ENCODE assay signal across 9 mouse cellular contexts in the genomic region with DNA sequence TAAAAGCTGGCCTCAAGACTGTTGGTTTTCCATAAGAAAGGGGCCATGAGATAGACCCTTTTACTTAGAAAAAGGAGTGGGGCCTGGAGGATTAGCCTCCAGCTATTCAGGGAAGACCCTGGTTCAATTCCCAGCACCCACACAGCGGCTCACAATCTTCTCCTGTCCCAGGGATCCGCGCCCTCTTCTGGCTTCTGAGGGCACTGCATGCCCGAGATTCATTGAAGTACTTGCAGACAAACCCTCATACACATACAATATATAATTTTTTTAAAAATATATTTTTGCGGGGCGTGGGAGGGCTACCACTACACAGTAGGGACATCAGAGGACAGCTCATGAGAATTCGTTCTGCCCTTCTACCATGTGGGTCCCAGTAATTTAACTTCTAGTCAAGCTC. TPM values are rescaled to one million over a fixed set of nuclear protein-coding genes. Genes with fewer than 3 reads are reported as not detected.
DNase-seq lines count a peak whose midpoint lies in the region; ATAC-seq lines count a peak whose summit lies in the region.
"Had no signal": no experiment of that assay in that cellular context is flagged by ENCODE, and none has a peak within 500 bp of the region (broad histone marks: within the 10 kb centered on the region; RNA-seq: fewer than 3 reads in every experiment).

No protein-coding gene starts in this region.

- H3K4me3 ChIP-seq in forebrain, embryonic 11.5 days (ENCODE audit: low read depth, low read length): no peak overlapping the region
- no peak overlapping the region for H3K4me3 ChIP-seq in forebrain, embryonic 12.5 days (replicated peaks)
- H3K4me3 ChIP-seq in midbrain, embryonic 14.5 days (replicated peaks; ENCODE audit: low read depth, low read length): no peak overlapping the region
- H3K4me3 ChIP-seq in midbrain, embryonic 11.5 days (ENCODE audit: low read depth, low read length): no peak overlapping the region
- no peak overlapping the region for H3K4me3 ChIP-seq in embryonic facial prominence, embryonic 10.5 days

- H3K9ac ChIP-seq in forebrain, embryonic 11.5 days (ENCODE audit: low read length): no peak overlapping the region
- H3K9ac ChIP-seq in forebrain, embryonic 12.5 days: no peak overlapping the region
- H3K9ac ChIP-seq in midbrain, embryonic 14.5 days (replicated peaks; ENCODE audit: low read length): no peak overlapping the region
- no peak overlapping the region for H3K9ac ChIP-seq in midbrain, embryonic 11.5 days (ENCODE audit: low read length)

- ATAC-seq in forebrain, embryonic 11.5 days (replicated peaks; ENCODE audit: low FRiP score): no peak
- no peak for ATAC-seq in forebrain, embryonic 12.5 days (ENCODE audit: low FRiP score)
- ATAC-seq in midbrain, embryonic 14.5 days (ENCODE audit: low FRiP score, low TSS enrichment): no peak
- no peak for ATAC-seq in midbrain, embryonic 11.5 days (ENCODE audit: low FRiP score)

- DNase-seq in forebrain, embryonic 11.5 days (ENCODE audit: low spot score): peak; percentile 77
- DNase-seq in midbrain, embryonic 14.5 days: peak; percentile 66
- no peak for DNase-seq in midbrain, embryonic 11.5 days (ENCODE audit: low spot score, missing footprints)
- DNase-seq in embryonic facial prominence, embryonic 10.5 days (ENCODE audit: low spot score): peak; percentile 50
- DNase-seq in retina, postnatal 1 day: peak; percentile 50
- no peak for DNase-seq in frontal cortex, postnatal 36 days (ENCODE audit: low spot score in 2 of 2)
- no peak for DNase-seq in gastrocnemius, postnatal 25 days

- peaks cover 15% of the 10 kb centered on the region for H3K27me3 ChIP-seq in forebrain, embryonic 11.5 days (ENCODE audit: control insufficient read depth, insufficient read depth, low read length)
- H3K27me3 ChIP-seq in forebrain, embryonic 12.5 days: peaks cover 33% of the 10 kb centered on the region
- no peaks in the 10 kb centered on the region for H3K27me3 ChIP-seq in midbrain, embryonic 14.5 days (ENCODE audit: control insufficient read depth, insufficient read depth, low read length)
- peaks cover 18% of the 10 kb centered on the region for H3K27me3 ChIP-seq in midbrain, embryonic 11.5 days (ENCODE audit: control insufficient read depth, insufficient read depth, low read length)
- H3K27me3 ChIP-seq in embryonic facial prominence, embryonic 10.5 days (replicated peaks; ENCODE audit: low read depth, poor library complexity, severe bottlenecking): peaks cover 73% of the 10 kb centered on the region

- H3K4me2 ChIP-seq in forebrain, embryonic 11.5 days (ENCODE audit: low read depth, low read length, severe bottlenecking): no peak overlapping the region
- no peak overlapping the region for H3K4me2 ChIP-seq in forebrain, embryonic 12.5 days
- H3K4me2 ChIP-seq in midbrain, embryonic 14.5 days (ENCODE audit: low read length): no peak overlapping the region
- no peak overlapping the region for H3K4me2 ChIP-seq in midbrain, embryonic 11.5 days

- H3K9me3 ChIP-seq in forebrain, embryonic 11.5 days (ENCODE audit: control insufficient read depth, low read length): peaks cover 2% of the 10 kb centered on the region; the same call in 1 of the 2 replicates
- H3K9me3 ChIP-seq in forebrain, embryonic 12.5 days: peaks cover 5% of the 10 kb centered on the region; the same call in 1 of the 2 replicates
- H3K9me3 ChIP-seq in midbrain, embryonic 14.5 days (ENCODE audit: control insufficient read depth, low read length): no peaks in the 10 kb centered on the region
- no peaks in the 10 kb centered on the region for H3K9me3 ChIP-seq in midbrain, embryonic 11.5 days (ENCODE audit: control insufficient read depth, low read length)
- H3K9me3 ChIP-seq in embryonic facial prominence, embryonic 10.5 days: no peaks in the 10 kb centered on the region; the same call in 1 of the 2 replicates

- peaks cover 18% of the 10 kb centered on the region for H3K4me1 ChIP-seq in forebrain, embryonic 11.5 days (replicated peaks; ENCODE audit: control insufficient read depth, insufficient read depth, low read length)
- H3K4me1 ChIP-seq in forebrain, embryonic 12.5 days: peaks cover 37% of the 10 kb centered on the region
- H3K4me1 ChIP-seq in midbrain, embryonic 14.5 days (ENCODE audit: control insufficient read depth, insufficient read depth, low read length): peaks cover 24% of the 10 kb centered on the region
- peaks cover 29% of the 10 kb centered on the region for H3K4me1 ChIP-seq in midbrain, embryonic 11.5 days (ENCODE audit: control insufficient read depth, insufficient read depth, low read length)
- peaks cover 41% of the 10 kb centered on the region for H3K4me1 ChIP-seq in embryonic facial prominence, embryonic 10.5 days

- peaks cover 7% of the 10 kb centered on the region for H3K36me3 ChIP-seq in forebrain, embryonic 11.5 days (ENCODE audit: control insufficient read depth, insufficient read depth, low read length)
- peaks cover 53% of the 10 kb centered on the region for H3K36me3 ChIP-seq in forebrain, embryonic 12.5 days (replicated peaks)
- H3K36me3 ChIP-seq in midbrain, embryonic 14.5 days (ENCODE audit: control insufficient read depth, insufficient read depth, low read length): peaks cover 54% of the 10 kb centered on the region
- peaks cover 11% of the 10 kb centered on the region for H3K36me3 ChIP-seq in midbrain, embryonic 11.5 days (ENCODE audit: control insufficient read depth, insufficient read depth, low read length)
- H3K36me3 ChIP-seq in embryonic facial prominence, embryonic 10.5 days (replicated peaks): peaks cover 16% of the 10 kb centered on the region

- H3K27ac ChIP-seq in forebrain, embryonic 11.5 days (ENCODE audit: low read depth, low read length): no peak overlapping the region
- no peak overlapping the region for H3K27ac ChIP-seq in forebrain, embryonic 12.5 days
- H3K27ac ChIP-seq in midbrain, embryonic 14.5 days (replicated peaks; ENCODE audit: low read depth, low read length): no peak overlapping the region
- no peak overlapping the region for H3K27ac ChIP-seq in midbrain, embryonic 11.5 days (ENCODE audit: low read depth, low read length)
- H3K27ac ChIP-seq in embryonic facial prominence, embryonic 10.5 days (replicated peaks): no peak overlapping the region

- 32% methylated on average over 7 of the region's 7 CpGs for WGBS in forebrain, embryonic 11.5 days
- WGBS in forebrain, embryonic 12.5 days: 32% methylated on average over 7 of the region's 7 CpGs
- 36% methylated on average over 7 of the region's 7 CpGs for WGBS in midbrain, embryonic 14.5 days
- 29% methylated on average over 7 of the region's 7 CpGs for WGBS in midbrain, embryonic 11.5 days
- 26% methylated on average over 7 of the region's 7 CpGs for WGBS in embryonic facial prominence, embryonic 10.5 days

RNA-seq across cellular contexts. Expression of gene Zfp428, which starts 5.9 kb away (rescaled TPM):
- polyA plus RNA-seq in forebrain, embryonic 11.5 days (2014; fragmentation: Nextera tagmentation; extraction: Ambion mirVana): 109 and 114 TPM in 2 replicates
- polyA plus RNA-seq in forebrain, embryonic 12.5 days (2016; fragmentation: Nextera tagmentation; extraction: Ambion mirVana): 170 and 182 TPM in 2 replicates
- polyA plus RNA-seq in midbrain, embryonic 14.5 days (2014; fragmentation: Nextera tagmentation; extraction: Ambion mirVana): 216 and 303 TPM in 2 replicates
- 83.8 and 83.9 TPM in 2 replicates for polyA plus RNA-seq in midbrain, embryonic 11.5 days (2014; fragmentation: Nextera tagmentation; extraction: Ambion mirVana)
- polyA plus RNA-seq in embryonic facial prominence, embryonic 10.5 days (2016; fragmentation: Nextera tagmentation; extraction: Ambion mirVana): 100.0 and 110 TPM in 2 replicates
- 1 to 10 TPM; 4.0 TPM for total RNA-seq in gastrocnemius, postnatal 25 days (2021)

RNA-seq across cellular contexts. Expression of gene AC161166.1, which starts 11.3 kb away (rescaled TPM):
- 0.96 and 1.3 TPM in 2 replicates for polyA plus RNA-seq in forebrain, embryonic 11.5 days (2014; fragmentation: Nextera tagmentation; extraction: Ambion mirVana)
- polyA plus RNA-seq in forebrain, embryonic 12.5 days (2016; fragmentation: Nextera tagmentation; extraction: Ambion mirVana): 1.6 and 1.7 TPM in 2 replicates
- polyA plus RNA-seq in midbrain, embryonic 14.5 days (2014; fragmentation: Nextera tagmentation; extraction: Ambion mirVana): 0.93 and 1.8 TPM in 2 replicates
- 0.55 and 0.59 TPM in 2 replicates for polyA plus RNA-seq in midbrain, embryonic 11.5 days (2014; fragmentation: Nextera tagmentation; extraction: Ambion mirVana)
- 1.2 TPM in 2 replicates for polyA plus RNA-seq in embryonic facial prominence, embryonic 10.5 days (2016; fragmentation: Nextera tagmentation; extraction: Ambion mirVana)
- total RNA-seq in gastrocnemius, postnatal 25 days (2021): not detected
- total RNA-seq: heart, postnatal 36 days had no signal

RNA-seq across cellular contexts. Expression of gene Cadm4, which starts 19.1 kb away (rescaled TPM):
- polyA plus RNA-seq in forebrain, embryonic 11.5 days (2014; fragmentation: Nextera tagmentation; extraction: Ambion mirVana): 7.1 and 8.9 TPM in 2 replicates
- polyA plus RNA-seq in forebrain, embryonic 12.5 days (2016; fragmentation: Nextera tagmentation; extraction: Ambion mirVana): 32.1 and 38.3 TPM in 2 replicates
- 26.2 and 63.4 TPM in 2 replicates for polyA plus RNA-seq in midbrain, embryonic 14.5 days (2014; fragmentation: Nextera tagmentation; extraction: Ambion mirVana)
- polyA plus RNA-seq in midbrain, embryonic 11.5 days (2014; fragmentation: Nextera tagmentation; extraction: Ambion mirVana): 6.6 and 6.7 TPM in 2 replicates
- 5.0 and 5.7 TPM in 2 replicates for polyA plus RNA-seq in embryonic facial prominence, embryonic 10.5 days (2016; fragmentation: Nextera tagmentation; extraction: Ambion mirVana)
- total RNA-seq in gastrocnemius, postnatal 25 days (2021): 1 to 10 TPM; 4.4 to 4.5 TPM

RNA-seq across cellular contexts. Expression of gene Irgq, which starts 29.6 kb away (rescaled TPM):
- polyA plus RNA-seq in forebrain, embryonic 11.5 days (2014; fragmentation: Nextera tagmentation; extraction: Ambion mirVana): 16.1 and 16.4 TPM in 2 replicates
- polyA plus RNA-seq in forebrain, embryonic 12.5 days (2016; fragmentation: Nextera tagmentation; extraction: Ambion mirVana): 24.7 and 25.2 TPM in 2 replicates
- 24.6 and 30.3 TPM in 2 replicates for polyA plus RNA-seq in midbrain, embryonic 14.5 days (2014; fragmentation: Nextera tagmentation; extraction: Ambion mirVana)
- 13.4 and 14.0 TPM in 2 replicates for polyA plus RNA-seq in midbrain, embryonic 11.5 days (2014; fragmentation: Nextera tagmentation; extraction: Ambion mirVana)
- 8.2 and 8.9 TPM in 2 replicates for polyA plus RNA-seq in embryonic facial prominence, embryonic 10.5 days (2016; fragmentation: Nextera tagmentation; extraction: Ambion mirVana)
- 10 to 100 TPM; 12.3 to 13.0 TPM for total RNA-seq in gastrocnemius, postnatal 25 days (2021)

RNA-seq across cellular contexts. Expression of gene Plaur, which starts 38.6 kb away (rescaled TPM):
- 1.1 and 1.2 TPM in 2 replicates for polyA plus RNA-seq in forebrain, embryonic 11.5 days (2014; fragmentation: Nextera tagmentation; extraction: Ambion mirVana)
- polyA plus RNA-seq in forebrain, embryonic 12.5 days (2016; fragmentation: Nextera tagmentation; extraction: Ambion mirVana): 1.0 and 1.2 TPM in 2 replicates
- 1.1 and 2.6 TPM in 2 replicates for polyA plus RNA-seq in midbrain, embryonic 14.5 days (2014; fragmentation: Nextera tagmentation; extraction: Ambion mirVana)
- polyA plus RNA-seq in midbrain, embryonic 11.5 days (2014; fragmentation: Nextera tagmentation; extraction: Ambion mirVana): 0.86 and 1.4 TPM in 2 replicates
- polyA plus RNA-seq in embryonic facial prominence, embryonic 10.5 days (2016; fragmentation: Nextera tagmentation; extraction: Ambion mirVana): 1.7 TPM in 2 replicates
- under 1 TPM in 1 of 2 experiments, not detected in 1; 0.75 TPM for total RNA-seq in gastrocnemius, postnatal 25 days (2021)

Comparison
In these comparisons a context has a peak if more than half of its experiments do, and no peak if none do; other contexts are left out.
1. DNase-seq: peak in forebrain, embryonic 11.5 days (single experiment), midbrain, embryonic 14.5 days (single experiment), embryonic facial prominence, embryonic 10.5 days (single experiment) and retina, postnatal 1 day (single experiment); none in midbrain, embryonic 11.5 days (single experiment), frontal cortex, postnatal 36 days (0 of 2) and gastrocnemius, postnatal 25 days (single experiment).